Mouse (Mus musculus): ENCODE measurements around the gene Tmco5.

DNA sequence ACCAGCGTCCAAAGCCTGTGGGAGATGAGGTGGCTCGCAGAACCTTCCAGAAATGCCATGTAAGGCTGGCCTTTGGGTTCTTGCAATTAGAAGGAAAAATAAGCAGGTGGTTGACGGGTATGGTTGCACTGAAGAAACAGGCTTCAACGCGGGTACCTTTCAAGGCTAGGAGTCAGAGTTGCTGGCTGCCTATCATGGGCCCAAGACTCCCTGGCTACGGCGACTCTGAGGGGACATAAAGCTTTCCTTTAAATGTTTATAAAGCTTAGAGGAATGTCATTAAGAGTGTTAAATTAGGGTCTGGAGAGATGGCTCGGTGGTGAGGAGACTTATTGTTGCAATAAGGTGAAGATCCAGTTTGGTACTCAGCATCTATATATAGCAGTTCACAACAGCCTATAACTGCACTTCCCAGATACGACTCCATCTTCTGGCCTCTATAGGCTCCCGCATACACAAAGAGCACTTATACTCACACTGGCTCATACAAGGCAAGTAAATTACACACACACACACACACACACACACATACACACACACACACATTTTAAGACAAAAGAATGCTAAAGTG, 21.9 kb downstream of the Tmco5 start:
- TF ChIP-seq CTCF (IDR thresholded peaks at IDR 0.05; ENCODE audit: low read depth) (no peak), EP300 (IDR thresholded peaks at IDR 0.05; ENCODE audit: low read depth) (no peak)

Measured in liver, postnatal 0 days (tissue).